Mouse (Mus musculus) ES-E14 (cell line): ENCODE data around the gene Tas2r143. TPM values are rescaled to one million over a fixed set of nuclear protein-coding genes. Genes with fewer than 3 reads are reported as not detected.

Experiments
- DNase-seq: peaks from one replicate; pipeline ENCODE4 v3.0.0-alpha.2; 2013; ENCODE audit warnings: low read depth, low spot score
- H3K27ac ChIP-seq: 2 replicates; pipeline ENCODE4 v1.5.1; 2012; ENCODE audit warnings: low read depth, mild to moderate bottlenecking, low read length, moderate library complexity, mixed read lengths; ENCODE audit not compliant: poor library complexity, insufficient read depth, severe bottlenecking
- H3K36me3 ChIP-seq: 2 replicates; pipeline ENCODE4 v1.6.1; 2012; ENCODE audit warnings: mild to moderate bottlenecking, low read length, moderate library complexity, mixed read lengths; ENCODE audit not compliant: control insufficient read depth, poor library complexity, insufficient read depth, severe bottlenecking
- H3K4me1 ChIP-seq, 2 experiments: fragments of 150-350 bp in 1 of 2; sonication (generic) in 1 of 2; 2 replicates each; pipeline ENCODE4 v1.6.1; 2012; ENCODE audit warnings: low read length in 2 of 2, mild to moderate bottlenecking in 1 of 2, mixed read lengths in 1 of 2; ENCODE audit not compliant: control insufficient read depth in 2 of 2, insufficient read depth in 2 of 2, poor library complexity in 1 of 2
- H3K4me3 ChIP-seq, 2 experiments: fragments of 150-350 bp in 1 of 2; sonication (generic) in 1 of 2; 2 replicates each; pipeline ENCODE4 v1.5.1; 2012; ENCODE audit warnings: low read length in 2 of 2, low read depth in 1 of 2, mild to moderate bottlenecking in 1 of 2, mixed read lengths in 1 of 2; ENCODE audit not compliant: insufficient read depth in 1 of 2, poor library complexity in 1 of 2, severe bottlenecking in 1 of 2
- H3K9ac ChIP-seq: 2 replicates; pipeline ENCODE4 v1.6.1; 2012; ENCODE audit warnings: low read depth, mild to moderate bottlenecking, low read length, mixed read lengths; ENCODE audit not compliant: poor library complexity, insufficient read depth, severe bottlenecking
- H3K9me3 ChIP-seq: fragments of 150-350 bp; sonication (generic); 2 replicates; pipeline ENCODE4 v1.6.1; 2012; ENCODE audit warnings: low read depth, mild to moderate bottlenecking, low read length; ENCODE audit not compliant: control insufficient read depth, insufficient read depth
- CHD2 ChIP-seq: IDR thresholded peaks from 2 replicates; pipeline ENCODE4 v1.6.1; 2014; ENCODE audit warnings: mild to moderate bottlenecking, low read depth, low read length, inconsistent platforms
- HCFC1 ChIP-seq: IDR thresholded peaks from 2 replicates; pipeline ENCODE4 v1.6.1; 2012; ENCODE audit warnings: low read length, inconsistent platforms, borderline replicate concordance; ENCODE audit not compliant: insufficient read depth
- MAFK ChIP-seq: IDR thresholded peaks from 2 replicates; pipeline ENCODE4 v1.6.1; 2014; ENCODE audit warnings: mild to moderate bottlenecking, low read depth, low read length, inconsistent platforms; ENCODE audit not compliant: insufficient read depth
- ZC3H11A ChIP-seq: IDR thresholded peaks from 2 replicates; pipeline ENCODE4 v1.6.1; 2012; ENCODE audit warnings: low read depth, mild to moderate bottlenecking, inconsistent platforms, low read length, borderline replicate concordance
- ZNF384 ChIP-seq: IDR thresholded peaks from 2 replicates; pipeline ENCODE4 v1.6.1; 2012; ENCODE audit warnings: low read depth, low read length, inconsistent platforms
- in situ Hi-C, 2 experiments: fragments of 600-800 bp; cut with MboI; formaldehyde crosslinking; loops; one replicate each; pipeline ENCODE4 v1.15.1; 2025; ENCODE audit warnings: low sequenced_read_pairs in 2 of 2, inconsistent platforms in 1 of 2; ENCODE audit not compliant: unreplicated experiment in 2 of 2
- total RNA-seq: library from RNA; depleted of rRNA; stranded (reverse); fragments of 300-350 nt; gene quantifications from 2 replicates; pipeline ENCODE4 v1.2.3, GENCODE M21; 2012

Tas2r143 gene
- total RNA-seq, 1 experiment, result not detected

GRCm38 (mm10) chr6:42405134-42405533 is 5.1 kb downstream of the Tas2r143 start, which contains the start of gene Tas2r135:
Tas2r135 (plus strand) TSS chr6:42405434.
- in situ Hi-C loops, result no loop called here
- H3K4me1 ChIP-seq, result no peaks in the 10 kb centered on the region
- DNase-seq, result no peak

GRCm38 (mm10) chr6:42419443-42419842 is 19.4 kb downstream of the Tas2r143 start:
- DNase-seq, result no peak
- Histone ChIP-seq H3K4me3 (no peak overlapping the region), H3K9me3 (no peaks in the 10 kb centered on the region), H3K4me1 (no peaks in the 10 kb centered on the region), H3K9ac (no peak overlapping the region), H3K36me3 (no peaks in the 10 kb centered on the region), H3K27ac (no peak overlapping the region)
- in situ Hi-C loops, result no loop called here
- TF ChIP-seq MAFK, result no peak
- no peak for TF ChIP-seq HCFC1
- no peak for TF ChIP-seq CHD2
- no peak for TF ChIP-seq ZNF384
- TF ChIP-seq ZC3H11A, result no peak

More at GRCm38 (mm10) chr6:42405134-42405533, 5.1 kb downstream of the Tas2r143 start, which contains the start of gene Tas2r135:
- no peak within 1 kb of the TSS for H3K9ac ChIP-seq
- no peak within 1 kb of the TSS for H3K4me3 ChIP-seq
- H3K36me3 ChIP-seq, result no peaks in the 10 kb centered on the region
- H3K27ac ChIP-seq, result no peak within 1 kb of the TSS
- H3K9me3 ChIP-seq, result no peaks in the 10 kb centered on the region
- TF ChIP-seq ZNF384, result no peak
- no peak for TF ChIP-seq ZC3H11A
- no peak for TF ChIP-seq HCFC1
- no peak for TF ChIP-seq CHD2
- no peak for TF ChIP-seq MAFK

- H3K4me3 ChIP-seq, result no peak overlapping the region
- in situ Hi-C loops, result no loop called here
Measured at GRCm38 (mm10) chr6:42421439-42421838, 21.4 kb downstream of the Tas2r143 start.

GRCm38 (mm10) chr6:42424472-42424871 is 24.4 kb downstream of the Tas2r143 start:
- no peak for DNase-seq
- in situ Hi-C loops, result no loop called here
- H3K4me1 ChIP-seq, result no peaks in the 10 kb centered on the region
- H3K4me3 ChIP-seq, result no peak overlapping the region
- H3K9me3 ChIP-seq, result no peaks in the 10 kb centered on the region
- no peaks in the 10 kb centered on the region for H3K36me3 ChIP-seq
- no peak overlapping the region for H3K9ac ChIP-seq
- TF ChIP-seq CHD2, result no peak
- H3K27ac ChIP-seq, result no peak overlapping the region

More at GRCm38 (mm10) chr6:42421439-42421838, 21.4 kb downstream of the Tas2r143 start:
- Histone ChIP-seq H3K4me1 (no peaks in the 10 kb centered on the region), H3K27ac (no peak overlapping the region), H3K36me3 (no peaks in the 10 kb centered on the region), H3K9ac (no peak overlapping the region), H3K9me3 (no peaks in the 10 kb centered on the region)
- TF ChIP-seq MAFK (no peak), CHD2 (no peak), ZC3H11A (no peak), ZNF384 (no peak), HCFC1 (no peak)
- no peak for DNase-seq

- TF ChIP-seq CHD2 (no peak), ZC3H11A (no peak), MAFK (no peak), HCFC1 (no peak), ZNF384 (no peak)
- no peaks in the 10 kb centered on the region for H3K36me3 ChIP-seq
- H3K9ac ChIP-seq, result no peak overlapping the region
- no peak overlapping the region for H3K27ac ChIP-seq
- H3K9me3 ChIP-seq, result no peaks in the 10 kb centered on the region
- no peak overlapping the region for H3K4me3 ChIP-seq
- in situ Hi-C loops, result no loop called here
- no peaks in the 10 kb centered on the region for H3K4me1 ChIP-seq
- DNase-seq, result no peak
Measured at GRCm38 (mm10) chr6:42426337-42426736, 26.3 kb downstream of the Tas2r143 start.
